Comparison of ENCODE assay signal across 24 mouse cellular contexts in the genomic region with DNA sequence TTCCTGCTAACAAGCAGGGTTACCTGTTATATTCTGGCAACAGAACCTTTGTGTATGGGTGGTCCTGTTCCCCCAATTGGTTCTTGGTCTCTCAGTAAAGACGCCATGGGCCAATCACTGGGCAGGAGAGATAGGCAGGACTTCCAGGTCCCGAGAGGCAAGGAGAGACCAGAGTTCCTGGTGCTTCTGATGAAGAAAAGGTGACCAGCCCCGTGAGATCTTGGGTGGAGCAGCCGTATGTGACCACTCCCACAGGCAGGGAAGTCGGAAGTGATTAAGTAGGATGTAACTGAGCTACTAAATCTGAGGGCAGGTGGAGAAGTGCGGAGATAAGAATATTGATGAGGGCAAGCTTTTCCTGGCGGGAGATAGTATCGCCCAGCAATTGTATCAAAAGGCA. TPM values are rescaled to one million over a fixed set of nuclear protein-coding genes. Genes with fewer than 3 reads are reported as not detected.
DNase-seq lines count a peak whose midpoint lies in the region; ATAC-seq and TF ChIP-seq lines count a peak whose summit lies in the region.
"Had no signal": no experiment of that assay in that cellular context is flagged by ENCODE, and none has a peak within 500 bp of the region (broad histone marks: within the 10 kb centered on the region; RNA-seq: fewer than 3 reads in every experiment).

No protein-coding gene starts in this region.

- H3K4me2 ChIP-seq in midbrain, postnatal 0 days (ENCODE audit: low read depth, low read length, poor library complexity, severe bottlenecking) = no peak overlapping the region
- H3K4me2 ChIP-seq in intestine, embryonic 15.5 days (replicated peaks) = no peak overlapping the region
- H3K4me2 ChIP-seq in stomach, embryonic 16.5 days (ENCODE audit: low read depth, low read length) = no peak overlapping the region
- H3K4me2 ChIP-seq: embryonic facial prominence, embryonic 15.5 days; heart, embryonic 13.5 days; hindbrain, embryonic 12.5 days had no signal

- TF ChIP-seq POLR2A in thymus, adult 2 months (IDR thresholded peaks at IDR 0.05; ENCODE audit: control insufficient read depth, extremely low read depth, insufficient read depth, low read length, poor library complexity) = no peak
- no peak for TF ChIP-seq POLR2A in heart, adult 2 months (IDR thresholded peaks at IDR 0.05; ENCODE audit: insufficient read depth, low read depth, low read length)

- TF ChIP-seq CTCF in midbrain, postnatal 0 days (IDR thresholded peaks at IDR 0.05) = no peak
- no peak for TF ChIP-seq CTCF in thymus, adult 2 months (IDR thresholded peaks at IDR 0.05; ENCODE audit: borderline replicate concordance, control insufficient read depth, extremely low read depth, insufficient read depth, low read length, poor library complexity)
- TF ChIP-seq CTCF in heart, adult 2 months (IDR thresholded peaks at IDR 0.05) = no peak

- WGBS in midbrain, postnatal 0 days = 70% methylated on average over 8 of the region's 8 CpGs
- WGBS in midbrain, embryonic 10.5 days = 67% methylated on average over 8 of the region's 8 CpGs
- 58% methylated on average over 8 of the region's 8 CpGs for WGBS in intestine, embryonic 15.5 days
- WGBS in stomach, embryonic 16.5 days = 56% methylated on average over 8 of the region's 8 CpGs
- 97% methylated on average over 8 of the region's 8 CpGs for WGBS in thymus, adult 2 months
- WGBS in heart, adult 2 months = 64% methylated on average over 8 of the region's 8 CpGs

- TF ChIP-seq EP300 in heart, adult 2 months (IDR thresholded peaks at IDR 0.05; ENCODE audit: insufficient read depth, low read depth, low read length) = no peak

- no peaks in the 10 kb centered on the region for H3K9me3 ChIP-seq in midbrain, postnatal 0 days (ENCODE audit: low read length)
- no peaks in the 10 kb centered on the region for H3K9me3 ChIP-seq in midbrain, embryonic 10.5 days (replicated peaks)
- H3K9me3 ChIP-seq in intestine, embryonic 15.5 days = no peaks in the 10 kb centered on the region
- no peaks in the 10 kb centered on the region for H3K9me3 ChIP-seq in stomach, embryonic 16.5 days (replicated peaks; ENCODE audit: control insufficient read depth, low read length)
- H3K9me3 ChIP-seq: embryonic facial prominence, embryonic 15.5 days; forebrain, embryonic 10.5 days; heart, embryonic 13.5 days; hindbrain, embryonic 12.5 days had no signal

- H3K27me3 ChIP-seq in midbrain, postnatal 0 days (ENCODE audit: insufficient read depth, low read length) = no peaks in the 10 kb centered on the region
- no peaks in the 10 kb centered on the region for H3K27me3 ChIP-seq in midbrain, embryonic 10.5 days (ENCODE audit: low read depth, poor library complexity, severe bottlenecking)
- no peaks in the 10 kb centered on the region for H3K27me3 ChIP-seq in intestine, embryonic 15.5 days (replicated peaks)
- H3K27me3 ChIP-seq in stomach, embryonic 16.5 days (ENCODE audit: control insufficient read depth, insufficient read depth, low read length) = no peaks in the 10 kb centered on the region
- no peaks in the 10 kb centered on the region for H3K27me3 ChIP-seq in thymus, adult 2 months (ENCODE audit: control insufficient read depth, insufficient read depth, low read length)
- H3K27me3 ChIP-seq in heart, adult 2 months (ENCODE audit: control insufficient read depth, insufficient read depth, low read length) = no peaks in the 10 kb centered on the region
- H3K27me3 ChIP-seq: CH12.LX; embryonic facial prominence, embryonic 15.5 days; heart, embryonic 13.5 days; hindbrain, embryonic 12.5 days; Patski had no signal

- DNase-seq in midbrain, postnatal 0 days (ENCODE audit: low spot score) = no peak
- no peak for DNase-seq in midbrain, embryonic 10.5 days (ENCODE audit: low spot score)
- peak; percentile 89 for DNase-seq in ES-CJ7 (ENCODE audit: low read depth, low spot score)
- no peak for DNase-seq in thymus, adult 2 months
- no peak for DNase-seq in heart, adult 2 months
- no peak for DNase-seq in gastrocnemius, adult 8-10 months (ENCODE audit: low spot score in 2 of 2)
- DNase-seq: adrenal gland, postnatal 10 days; cerebellum, adult 11 months; cerebellum, adult 8-10 months; cerebellum, postnatal 14 days; embryo, embryonic 11 days; gastrocnemius, postnatal 10 days; heart, postnatal 36 days had no signal

- H3K4me1 ChIP-seq in midbrain, postnatal 0 days (ENCODE audit: insufficient read depth, low read length) = peaks cover 5% of the 10 kb centered on the region; the same call in 1 of the 2 replicates
- no peaks in the 10 kb centered on the region; the same call in 1 of the 2 replicates for H3K4me1 ChIP-seq in midbrain, embryonic 10.5 days
- H3K4me1 ChIP-seq in intestine, embryonic 15.5 days (replicated peaks) = no peaks in the 10 kb centered on the region
- H3K4me1 ChIP-seq in stomach, embryonic 16.5 days (ENCODE audit: control insufficient read depth, insufficient read depth, low read length) = no peaks in the 10 kb centered on the region; the same call in 1 of the 2 replicates
- H3K4me1 ChIP-seq in thymus, adult 2 months (replicated peaks; ENCODE audit: control insufficient read depth, insufficient read depth, low read length) = no peaks in the 10 kb centered on the region
- H3K4me1 ChIP-seq in heart, adult 2 months (ENCODE audit: control insufficient read depth, insufficient read depth, low read length) = no peaks in the 10 kb centered on the region
- H3K4me1 ChIP-seq: embryonic facial prominence, embryonic 15.5 days; forebrain, embryonic 10.5 days; heart, embryonic 13.5 days had no signal

- intact Hi-C loops in heart, adult 2 months (cut with DNase I) = loop anchor here (10.0 kb wide), 1 partner anchor 863 kb away; no protein-coding TSS in a partner anchor

- no peak for ATAC-seq in midbrain, postnatal 0 days (ENCODE audit: low FRiP score)
- peak; percentile 51 for ATAC-seq in intestine, embryonic 15.5 days
- peak; percentile 58; the same call in 1 of the 2 replicates for ATAC-seq in stomach, embryonic 16.5 days (ENCODE audit: insufficient read depth, low FRiP score)
- ATAC-seq: forebrain, embryonic 14.5 days; inflammation-experienced regulatory T-cells, adult 6 months; Patski had no signal

- H3K4me3 ChIP-seq in midbrain, postnatal 0 days (ENCODE audit: low read depth, low read length) = no peak overlapping the region
- no peak overlapping the region for H3K4me3 ChIP-seq in midbrain, embryonic 10.5 days
- H3K4me3 ChIP-seq in intestine, embryonic 15.5 days (replicated peaks) = no peak overlapping the region
- H3K4me3 ChIP-seq in stomach, embryonic 16.5 days (replicated peaks; ENCODE audit: low read length) = no peak overlapping the region
- no peak overlapping the region for H3K4me3 ChIP-seq in thymus, adult 2 months (ENCODE audit: control insufficient read depth, insufficient read depth, low read length)
- no peak overlapping the region for H3K4me3 ChIP-seq in heart, adult 2 months
- H3K4me3 ChIP-seq: embryonic facial prominence, embryonic 15.5 days; erythroblast, embryonic 14.5 days; forebrain, embryonic 10.5 days; heart, embryonic 13.5 days; hindbrain, embryonic 12.5 days had no signal

- H3K79me2 ChIP-seq in heart, adult 2 months (replicated peaks; ENCODE audit: control insufficient read depth, insufficient read depth, low read length) = no peaks in the 10 kb centered on the region

- 0 out of 2 replicates have a peak overlapping the region, but pooled peaks have one; percentile 6 for H3K27ac ChIP-seq in midbrain, postnatal 0 days (ENCODE audit: low read depth, low read length)
- H3K27ac ChIP-seq in midbrain, embryonic 10.5 days (replicated peaks) = no peak overlapping the region
- H3K27ac ChIP-seq in intestine, embryonic 15.5 days = no peak overlapping the region
- no peak overlapping the region for H3K27ac ChIP-seq in stomach, embryonic 16.5 days (ENCODE audit: low read length)
- no peak overlapping the region for H3K27ac ChIP-seq in thymus, adult 2 months (ENCODE audit: control insufficient read depth, insufficient read depth, low read length)
- H3K27ac ChIP-seq in heart, adult 2 months = no peak overlapping the region
- H3K27ac ChIP-seq: embryonic facial prominence, embryonic 15.5 days; forebrain, embryonic 10.5 days; heart, embryonic 13.5 days; hindbrain, embryonic 12.5 days had no signal

- no peak overlapping the region for H3K9ac ChIP-seq in midbrain, postnatal 0 days (replicated peaks; ENCODE audit: low read length, poor library complexity, severe bottlenecking)
- H3K9ac ChIP-seq in intestine, embryonic 15.5 days = no peak overlapping the region
- H3K9ac ChIP-seq in stomach, embryonic 16.5 days (ENCODE audit: low read length) = no peak overlapping the region
- H3K9ac ChIP-seq in heart, adult 2 months (ENCODE audit: low read depth, low read length) = no peak overlapping the region
- H3K9ac ChIP-seq: embryonic facial prominence, embryonic 15.5 days; heart, embryonic 13.5 days; hindbrain, embryonic 12.5 days had no signal

- H3K36me3 ChIP-seq in midbrain, postnatal 0 days (ENCODE audit: insufficient read depth, low read length) = no peaks in the 10 kb centered on the region
- H3K36me3 ChIP-seq in midbrain, embryonic 10.5 days = no peaks in the 10 kb centered on the region
- H3K36me3 ChIP-seq in intestine, embryonic 15.5 days = no peaks in the 10 kb centered on the region
- H3K36me3 ChIP-seq in stomach, embryonic 16.5 days (ENCODE audit: control insufficient read depth, insufficient read depth, low read length) = no peaks in the 10 kb centered on the region
- H3K36me3 ChIP-seq in thymus, adult 2 months (ENCODE audit: control insufficient read depth, insufficient read depth, low read length) = no peaks in the 10 kb centered on the region
- no peaks in the 10 kb centered on the region for H3K36me3 ChIP-seq in heart, adult 2 months (ENCODE audit: control insufficient read depth, insufficient read depth, low read length)
- H3K36me3 ChIP-seq: embryonic facial prominence, embryonic 15.5 days; forebrain, embryonic 10.5 days; heart, embryonic 13.5 days; hindbrain, embryonic 12.5 days had no signal

RNA-seq across cellular contexts. Expression of a gene that starts 25.4 kb away (rescaled TPM):
- total RNA-seq in midbrain, postnatal 0 days (2014; rRNA removed) = 19.4 and 38.1 TPM in 2 replicates
- 23.7 and 25.5 TPM in 2 replicates for polyA plus RNA-seq in midbrain, postnatal 0 days (2015; fragmentation: Nextera tagmentation; extraction: Ambion mirVana)
- polyA plus RNA-seq in midbrain, embryonic 10.5 days (2016; fragmentation: Nextera tagmentation; extraction: Ambion mirVana) = 440 and 527 TPM in 2 replicates
- polyA plus RNA-seq in intestine, embryonic 15.5 days (2015; fragmentation: Nextera tagmentation; extraction: Ambion mirVana) = 414 and 444 TPM in 2 replicates
- 323 and 372 TPM in 2 replicates for polyA plus RNA-seq in stomach, embryonic 16.5 days (2015; fragmentation: Nextera tagmentation; extraction: Ambion mirVana)
- 131 and 158 TPM in 2 replicates for polyA plus RNA-seq in thymus, adult 2 months (2012; rRNA removed)
- total RNA-seq in heart, adult 2 months (2021) = 1 to 10 TPM in 1 of 2 experiments, under 1 TPM in 1; 0.52 to 1.1 TPM
- 1.1 and 3.2 TPM in 2 replicates for polyA plus RNA-seq in heart, adult 2 months (2012; rRNA removed)
- not detected for total RNA-seq in gastrocnemius, adult 8-10 months (2022)
